Mouse (Mus musculus): ENCODE measurements at regions not wholly inside any gene's neighbourhood (a gene's known extent, or its start where the extent isn't known, plus 50 kb on each side); places are given as distances from the start of the nearest gene placed in this dataset.

DNA sequence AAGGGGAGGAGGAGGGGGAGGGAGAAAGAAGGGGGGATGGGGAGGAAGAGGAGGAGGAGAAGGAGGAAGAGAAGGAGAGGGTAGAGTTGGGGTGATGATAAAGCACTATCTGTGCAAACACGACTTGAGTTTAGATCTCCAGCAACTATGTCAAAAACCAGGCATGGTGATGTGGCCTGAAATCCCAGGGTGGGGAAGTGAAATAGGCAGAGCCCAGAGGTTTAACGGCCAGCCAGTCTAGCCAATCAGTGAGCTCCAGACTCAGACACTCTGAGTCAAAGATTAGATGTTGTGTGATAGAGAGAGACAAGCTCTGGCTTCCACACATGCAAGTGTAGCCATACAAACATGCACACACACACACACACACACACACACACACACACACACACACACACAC, 167.1 kb upstream of the A530016L24Rik start:
- CTCF ChIA-PET: no interaction called here
- POLR2A ChIA-PET: interaction anchor here in 1 of 4 experiments (0.7 to 1.4 kb wide), 2 partner anchors 28 to 48 kb away, joined by 3 read pairs; no protein-coding TSS in a partner anchor

- ChIA-PET POLR2A (no interaction called here), CTCF (interaction anchor here in 1 of 4 experiments (0.6 kb wide), 1 partner anchor 695 kb away, joined by 3 read pairs; no protein-coding TSS in a partner anchor)
Observed at GRCm38 (mm10) chr12:112327411-112327810, 161.8 kb upstream of the A530016L24Rik start.

DNA sequence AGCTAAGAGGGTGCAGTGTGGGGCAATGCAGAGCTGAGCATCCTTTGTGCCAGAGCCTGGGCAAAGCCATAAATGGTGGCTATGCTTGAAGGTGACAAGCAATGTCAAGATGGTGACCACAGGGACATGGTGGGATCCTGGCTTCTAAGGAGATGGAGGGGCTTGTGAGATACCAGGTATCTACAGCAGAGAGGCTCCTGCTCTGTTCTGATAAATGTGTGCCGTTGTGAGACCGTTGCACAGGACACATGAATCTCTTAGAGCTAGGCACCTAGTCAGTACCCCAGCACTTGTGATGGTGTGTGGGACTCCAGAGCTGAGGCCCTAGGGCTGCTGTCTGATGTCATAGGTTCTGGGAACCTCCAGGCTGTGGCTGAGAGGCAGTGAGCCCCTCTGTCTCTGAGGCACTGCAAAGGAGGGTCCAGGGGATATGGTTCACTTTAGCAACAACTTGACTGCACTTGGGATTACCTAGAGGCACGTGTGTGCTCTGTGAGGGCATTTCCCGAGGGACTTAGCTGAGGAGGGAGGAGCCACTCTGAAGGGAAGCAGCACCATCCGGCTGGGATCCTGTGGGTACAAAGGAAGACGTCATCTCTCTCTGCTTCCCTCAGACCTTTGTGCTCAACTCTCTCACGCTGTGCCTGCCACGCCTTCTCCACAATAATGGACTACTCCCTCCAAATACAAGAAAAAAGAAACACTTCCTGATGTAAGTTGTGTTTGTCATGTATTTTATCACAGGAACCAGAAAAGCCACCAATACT, 160.3 kb upstream of the A530016L24Rik start:
- ChIA-PET CTCF (interaction anchor here in 1 of 4 experiments (1.0 kb wide), 1 partner anchor 184 kb away, joined by 4 read pairs; no protein-coding TSS in a partner anchor), POLR2A (interaction anchor here in 1 of 4 experiments (1.7 kb wide), 1 partner anchor 10 kb away, joined by 5 read pairs; no protein-coding TSS in a partner anchor)

DNA sequence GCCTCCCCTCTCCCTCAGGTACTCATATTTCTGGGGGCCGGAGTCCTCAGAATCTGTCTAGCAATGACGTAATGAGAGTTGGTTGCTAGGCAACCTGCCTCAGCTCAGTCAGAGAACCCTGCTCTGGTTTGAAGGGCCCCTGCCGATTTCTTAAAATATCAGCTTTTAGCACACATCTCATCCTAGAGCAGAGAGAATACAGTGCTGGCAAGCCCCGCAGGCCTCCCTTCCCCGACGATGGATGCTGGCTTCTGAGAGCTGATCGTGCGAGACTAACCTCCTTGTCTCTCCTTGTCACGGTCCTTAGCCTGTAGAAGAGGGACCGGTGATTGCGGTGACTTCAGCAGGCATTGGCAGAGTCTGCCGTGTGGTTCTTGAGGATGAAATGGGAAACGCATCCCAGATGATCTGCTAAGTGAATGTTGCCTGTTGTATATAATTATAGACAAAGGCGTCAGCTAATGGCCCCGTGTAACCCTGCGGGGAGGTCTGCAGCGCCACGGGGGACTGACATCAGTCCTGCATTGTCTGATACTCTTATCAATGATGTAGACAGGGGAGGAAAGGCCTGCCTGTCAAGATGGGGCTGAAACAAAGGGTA, 159.4 kb upstream of the A530016L24Rik start:
- CTCF ChIA-PET: interaction anchor here in 2 of 4 experiments (0.6 to 1.0 kb wide), 3 partner anchors 185 to 322 kb away, joined by 3 to 4 read pairs (median 4); no protein-coding TSS in a partner anchor
- POLR2A ChIA-PET: interaction anchor here in 2 of 4 experiments (0.6 to 1.7 kb wide), 2 partner anchors 9 to 276 kb away, joined by 4 to 5 read pairs; no protein-coding TSS in a partner anchor

DNA sequence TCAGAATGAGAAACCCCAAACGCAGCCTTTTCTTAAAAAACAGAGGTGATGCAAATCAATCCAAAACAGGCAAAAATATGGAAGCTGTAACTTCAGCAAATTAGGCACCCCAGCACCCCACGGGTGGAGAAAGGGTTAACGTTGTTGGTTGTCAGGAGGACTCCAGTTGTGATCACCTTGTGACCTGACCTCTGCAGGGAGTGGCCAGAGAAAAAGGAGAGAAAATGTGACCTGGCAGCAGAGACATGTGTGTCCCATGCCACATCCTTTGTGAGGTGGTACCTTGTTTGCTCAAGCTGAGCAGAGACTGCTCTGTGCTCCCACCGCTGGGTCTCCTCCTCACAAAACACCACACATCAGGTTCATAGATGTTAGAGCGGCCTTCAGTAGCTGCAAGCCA, 158.7 kb upstream of the A530016L24Rik start:
- CTCF ChIA-PET: interaction anchor here in 2 of 4 experiments (0.6 to 0.8 kb wide), 2 partner anchors 275 to 321 kb away, joined by 3 to 4 read pairs; no protein-coding TSS in a partner anchor

GRCm38 (mm10) chr12:112331061-112331460, 158.2 kb upstream of the A530016L24Rik start:
- ChIA-PET CTCF (interaction anchor here in 1 of 4 experiments (0.8 kb wide), 1 partner anchor 274 kb away, joined by 4 read pairs; no protein-coding TSS in a partner anchor), POLR2A (no interaction called here)

More for the DNA sequence above, 158.7 kb upstream of the A530016L24Rik start:
- POLR2A ChIA-PET: interaction anchor here in 1 of 4 experiments (1.7 kb wide), 1 partner anchor 9 kb away, joined by 5 read pairs; no protein-coding TSS in a partner anchor

GRCm38 (mm10) chr12:112333125-112334079, 155.8 kb upstream of the A530016L24Rik start:
- CTCF ChIA-PET: interaction anchor here in 3 of 4 experiments (0.5 to 0.6 kb wide), 4 partner anchors 23 to 811 kb away, joined by 3 to 4 read pairs (median 4); no protein-coding TSS in a partner anchor

DNA sequence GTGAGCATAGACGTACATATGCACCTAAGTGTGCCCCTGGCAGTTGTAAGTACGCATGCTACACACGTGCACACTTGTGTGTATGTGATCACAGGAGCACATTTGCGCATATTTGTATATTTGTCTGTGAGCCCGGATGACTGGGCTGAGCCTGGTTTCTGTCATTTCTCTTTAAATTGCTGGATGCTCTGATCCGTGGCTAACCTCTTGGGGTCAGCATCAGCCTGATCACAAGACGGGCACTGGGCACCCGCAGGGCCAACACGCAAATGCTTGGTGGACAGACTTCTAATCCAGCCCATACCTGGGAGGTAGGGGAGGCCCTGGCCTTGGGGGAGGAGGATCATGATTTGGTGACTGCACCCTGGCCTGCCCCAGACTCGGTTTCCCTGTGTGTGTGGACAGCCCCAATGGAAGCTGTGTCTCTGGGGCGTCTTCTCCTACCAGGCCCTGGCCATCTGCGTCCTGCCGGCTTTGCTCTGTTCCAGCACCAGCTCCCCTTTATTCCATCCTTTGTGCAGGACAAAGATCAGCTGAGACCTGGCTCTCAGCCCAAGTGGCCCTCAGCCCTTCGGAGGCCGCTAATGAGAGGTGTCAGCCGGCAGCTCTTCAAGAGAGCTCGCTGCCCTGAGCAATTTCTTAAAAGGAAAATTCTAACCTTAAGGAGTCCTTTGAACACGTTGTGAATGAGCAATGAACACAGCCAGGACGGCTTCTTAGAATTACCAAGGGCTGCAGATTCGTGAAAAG, 155.0 kb upstream of the A530016L24Rik start:
- ChIA-PET CTCF (interaction anchor here in 1 of 4 experiments (0.6 kb wide), 2 partner anchors 205 to 810 kb away, joined by 3 to 4 read pairs; no protein-coding TSS in a partner anchor), POLR2A (interaction anchor here in 1 of 4 experiments (0.6 to 1.1 kb wide), 2 partner anchors 19 to 145 kb away, joined by 3 to 4 read pairs; no protein-coding TSS in a partner anchor)

More at GRCm38 (mm10) chr12:112333125-112334079, 155.8 kb upstream of the A530016L24Rik start:
- POLR2A ChIA-PET: interaction anchor here in 2 of 4 experiments (0.6 to 1.2 kb wide), 4 partner anchors 14 to 144 kb away, joined by 3 to 7 read pairs (median 4); no protein-coding TSS in a partner anchor

GRCm38 (mm10) chr12:112335641-112336040, 153.6 kb upstream of the A530016L24Rik start:
- CTCF ChIA-PET: interaction anchor here in 1 of 4 experiments (1.0 kb wide), 1 partner anchor 191 kb away, joined by 3 read pairs; no protein-coding TSS in a partner anchor

DNA sequence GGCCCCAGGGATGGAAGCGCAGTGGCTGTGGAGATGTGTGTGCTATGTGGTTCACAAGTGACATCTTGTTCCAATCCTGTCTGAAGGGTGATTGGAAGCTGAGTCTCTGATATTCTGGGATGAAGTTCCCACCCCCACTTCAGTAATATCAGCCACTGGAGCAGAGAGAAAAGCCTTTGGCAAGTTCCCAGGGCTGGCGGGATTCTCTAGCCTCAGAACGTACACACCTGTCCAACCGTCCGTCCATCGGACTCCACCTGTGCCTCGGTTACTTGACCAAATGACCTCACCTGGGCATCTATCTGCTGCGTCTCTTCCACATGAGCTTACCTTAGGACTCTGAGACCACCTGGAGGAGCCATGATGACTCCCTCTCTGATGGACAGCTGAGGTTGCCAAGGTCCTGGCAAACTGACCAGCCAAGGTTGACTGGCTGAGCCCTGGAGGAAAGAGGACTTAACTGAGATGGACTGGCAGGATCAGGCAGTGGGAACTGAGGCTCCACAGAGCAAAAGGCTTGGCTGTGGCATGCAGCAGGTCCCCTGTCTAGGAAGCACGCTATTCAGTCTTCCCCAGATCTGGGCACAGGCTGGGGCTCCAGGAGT, 152.5 kb upstream of the A530016L24Rik start:
- CTCF ChIA-PET: interaction anchor here (0.6 to 1.1 kb wide), 4 partner anchors 51 to 192 kb away, joined by 3 to 4 read pairs (median 3); partner anchors contain the start of gene Kif26a (in 1 of the 4)

More at GRCm38 (mm10) chr12:112335641-112336040, 153.6 kb upstream of the A530016L24Rik start:
- POLR2A ChIA-PET: interaction anchor here in 1 of 4 experiments (1.4 kb wide), 1 partner anchor 12 kb away, joined by 3 read pairs; no protein-coding TSS in a partner anchor

GRCm38 (mm10) chr12:112337443-112337842, 151.8 kb upstream of the A530016L24Rik start:
- ChIA-PET CTCF (interaction anchor here in 2 of 4 experiments (0.6 to 1.1 kb wide), 2 partner anchors 50 to 343 kb away, joined by 3 read pairs; no protein-coding TSS in a partner anchor), POLR2A (interaction anchor here in 1 of 4 experiments (0.5 to 1.7 kb wide), 2 partner anchors 31 to 173 kb away, joined by 3 read pairs; no protein-coding TSS in a partner anchor)

More for the DNA sequence above, 152.5 kb upstream of the A530016L24Rik start:
- POLR2A ChIA-PET: interaction anchor here in 2 of 4 experiments (1.4 to 1.7 kb wide), 2 partner anchors 13 to 172 kb away, joined by 3 read pairs; no protein-coding TSS in a partner anchor

DNA sequence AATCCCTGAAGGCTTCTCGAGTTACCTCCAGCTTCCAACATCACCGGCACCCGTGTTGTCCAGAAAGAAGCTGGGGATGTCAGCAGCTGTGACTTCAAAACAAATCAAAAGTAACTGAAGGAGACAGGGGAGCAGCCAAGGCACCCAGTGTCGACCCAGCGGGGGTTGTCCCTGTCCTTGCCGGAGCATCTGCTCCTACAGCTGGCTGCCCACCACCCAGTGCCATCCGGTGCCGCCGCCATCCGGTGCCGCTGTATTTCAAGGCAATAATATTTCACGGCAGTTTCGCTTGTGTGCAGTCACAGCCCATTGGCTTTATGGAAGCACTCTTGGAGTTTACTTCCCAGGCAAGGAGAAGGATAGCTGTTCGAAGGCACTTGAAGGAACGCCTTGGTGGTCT, 150.3 kb upstream of the A530016L24Rik start:
- ChIA-PET POLR2A (interaction anchor here in 2 of 4 experiments (0.7 to 1.6 kb wide), 3 partner anchors 9 to 29 kb away, joined by 3 to 5 read pairs (median 3); no protein-coding TSS in a partner anchor), CTCF (interaction anchor here in 1 of 4 experiments (0.7 kb wide), 1 partner anchor 175 kb away, joined by 3 read pairs; no protein-coding TSS in a partner anchor)

DNA sequence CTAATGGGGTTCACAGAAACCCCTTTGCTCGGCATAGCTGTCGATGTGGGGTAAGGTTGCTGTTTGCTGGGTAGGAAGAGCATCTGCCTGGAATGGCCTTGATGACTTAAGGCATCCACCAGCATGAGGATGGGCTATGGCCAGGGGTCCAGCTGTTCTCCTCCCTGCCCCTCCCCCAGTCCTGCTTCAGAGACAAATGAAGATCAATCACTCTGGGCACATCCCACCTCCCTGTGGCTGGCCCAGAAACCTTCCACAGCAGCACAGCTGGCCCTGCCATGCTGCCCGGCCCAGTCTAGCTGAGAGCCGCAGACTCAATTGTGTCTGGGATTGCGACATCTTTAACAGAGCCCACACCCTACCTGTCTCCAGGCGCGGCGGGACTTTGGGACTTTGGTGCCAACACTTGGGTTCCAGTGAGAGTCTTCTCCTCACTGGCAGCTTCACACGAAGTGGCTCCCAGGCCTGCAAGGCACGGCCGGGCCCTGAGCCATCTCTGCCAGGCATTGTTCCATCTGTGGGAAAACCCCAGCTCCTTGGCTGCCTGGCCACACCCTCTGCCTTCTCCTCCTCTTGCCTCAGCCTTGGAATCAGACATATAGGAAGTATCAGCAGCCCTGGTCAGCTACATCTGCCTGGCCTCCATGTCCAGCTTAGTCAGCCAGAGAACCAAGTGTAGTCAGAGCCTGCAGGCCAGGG, 149.6 kb upstream of the A530016L24Rik start:
- ChIA-PET CTCF (interaction anchor here in 3 of 4 experiments (0.6 to 0.7 kb wide), 4 partner anchors 114 to 336 kb away, joined by 3 read pairs; no protein-coding TSS in a partner anchor), POLR2A (interaction anchor here in 2 of 4 experiments (0.7 to 1.6 kb wide), 4 partner anchors 10 to 28 kb away, joined by 3 to 5 read pairs (median 3); no protein-coding TSS in a partner anchor)

GRCm38 (mm10) chr12:112340248-112340647, 149.0 kb upstream of the A530016L24Rik start:
- CTCF ChIA-PET: interaction anchor here in 2 of 4 experiments (0.6 to 0.7 kb wide), 3 partner anchors 113 to 336 kb away, joined by 3 read pairs; no protein-coding TSS in a partner anchor
- POLR2A ChIA-PET: interaction anchor here in 1 of 4 experiments (1.4 kb wide), 2 partner anchors 11 to 14 kb away, joined by 3 read pairs; no protein-coding TSS in a partner anchor

Data from embryonic stem cell, embryonic (primary cell).